Mouse (Mus musculus) MEL (cell line): ENCODE results near the gene Nsun2.

Source experiments
- EP300 ChIP-seq, 2 experiments: IDR thresholded peaks; 2 replicates each; pipeline ENCODE4 v1.6.1; 2011; ENCODE audit warnings: improper control_type of control experiment in 2 of 2, low read length in 2 of 2, low read depth in 1 of 2, mild to moderate bottlenecking in 1 of 2
- GATA1 ChIP-seq: IDR thresholded peaks from 2 replicates; pipeline ENCODE4 v1.6.1; 2011; ENCODE audit warnings: low read depth, low read length, improper control_type of control experiment
- POLR2AphosphoS5 ChIP-seq: IDR thresholded peaks from 2 replicates; pipeline ENCODE4 v1.6.1; 2012; ENCODE audit warnings: low read depth, borderline replicate concordance, mild to moderate bottlenecking, inconsistent platforms, low read length, moderate library complexity, mixed read lengths
- USF1 ChIP-seq: IDR thresholded peaks from 2 replicates; pipeline ENCODE4 v1.6.1; 2014; ENCODE audit warnings: low read depth, mild to moderate bottlenecking, inconsistent platforms, low read length, improper control_type of control experiment, moderate library complexity

DNA sequence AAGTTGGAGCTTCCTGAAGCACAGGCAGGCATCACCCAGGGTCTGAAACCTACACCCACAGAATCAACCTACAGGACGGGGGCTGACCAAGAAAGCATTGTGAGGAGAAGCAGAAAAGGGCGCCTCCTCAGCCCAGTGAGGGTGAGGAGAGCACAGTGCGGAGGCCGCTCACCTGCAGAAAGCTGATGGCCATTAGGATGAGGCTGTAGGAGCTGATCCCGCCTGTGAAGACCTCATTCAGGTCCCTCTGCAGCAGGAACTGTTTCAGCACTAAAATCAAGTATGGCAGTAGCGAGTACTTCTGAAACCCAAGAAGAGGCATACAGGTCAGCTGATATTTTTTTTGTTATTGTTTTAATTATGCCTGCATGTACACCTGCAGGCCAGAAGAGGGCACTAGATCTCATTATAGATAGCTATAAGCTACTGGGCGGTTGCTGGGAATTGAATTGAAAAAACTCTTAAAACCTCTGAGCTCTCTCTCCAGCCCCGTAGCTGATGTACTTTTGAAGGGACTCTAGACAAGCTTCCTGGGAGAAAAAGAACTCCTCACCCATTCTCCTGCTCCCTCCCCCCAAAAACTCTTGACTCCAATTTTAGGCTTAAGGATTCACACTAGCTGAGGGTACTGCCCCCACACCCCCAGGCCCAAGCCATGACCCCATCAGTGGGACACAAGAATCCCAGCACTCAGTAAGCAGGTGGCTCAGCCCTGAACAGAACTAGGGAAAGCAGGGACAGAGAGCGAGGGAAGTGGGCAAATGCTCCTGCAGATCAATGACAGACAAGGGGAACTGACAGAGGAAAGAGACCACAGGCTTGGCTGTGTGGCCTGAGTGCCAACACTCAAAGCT lies 23.9 kb upstream of the Nsun2 start:
- TF ChIP-seq POLR2AphosphoS5 (no peak), GATA1 (0 out of 2 replicates have a peak, but pooled peaks have one; percentile 25), EP300 (IDR thresholded peaks at IDR 0.05; ENCODE audit: low read depth in 1 of 2, low read length in 2 of 2) (no peak), USF1 (peak; percentile 45; the same call in 1 of the 2 replicates)
